Mouse (Mus musculus) common myeloid progenitor, adult 5-6 weeks (primary cell): Measurements from ENCODE around the gene Asic1. TPM values are rescaled to one million over a fixed set of nuclear protein-coding genes. Genes with fewer than 3 reads are reported as not detected.
"Not testable (repeated sequence)": the region's sequence is repeated elsewhere in the genome, so short reads cannot be mapped to it uniquely, and the experiment has no call there.

ENCODE experiments used
- ATAC-seq: replicated peaks from 2 replicates; pipeline ENCODE4 v1.8.0; 2016; ENCODE audit warnings: low read depth, mild to moderate bottlenecking, moderate TSS enrichment, inconsistent platforms; ENCODE audit not compliant: poor library complexity, severe bottlenecking
- total RNA-seq: library from RNA; stranded (forward); fragments of 200-1000, 187-1606 nt; gene quantifications from 2 replicates; pipeline ENCODE4 v1.2.3, GENCODE M21; 2017

Gene Asic1
- total RNA-seq, 1 experiment from 2014 or later: not detected

DNA sequence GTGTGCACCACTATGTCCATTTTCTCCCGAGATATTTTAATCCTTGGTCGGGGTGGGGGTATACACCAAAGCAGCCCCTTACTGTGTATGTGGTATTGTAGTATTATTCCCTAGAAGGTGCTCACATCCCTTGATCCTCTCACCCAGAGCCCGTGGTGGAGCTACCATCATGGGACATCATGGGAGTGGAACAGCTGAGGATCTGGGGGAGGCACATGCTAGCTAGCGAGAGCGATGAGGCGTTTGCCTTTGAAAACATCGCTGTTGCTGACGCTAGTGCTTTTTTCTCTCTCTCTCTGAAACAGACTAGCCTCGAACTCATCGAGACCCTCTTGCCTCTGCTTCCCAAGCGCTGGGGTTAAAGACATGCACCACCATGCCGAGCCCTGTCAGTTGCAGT lies 46.6 kb downstream of the Asic1 start:
- ATAC-seq: no peak

DNA sequence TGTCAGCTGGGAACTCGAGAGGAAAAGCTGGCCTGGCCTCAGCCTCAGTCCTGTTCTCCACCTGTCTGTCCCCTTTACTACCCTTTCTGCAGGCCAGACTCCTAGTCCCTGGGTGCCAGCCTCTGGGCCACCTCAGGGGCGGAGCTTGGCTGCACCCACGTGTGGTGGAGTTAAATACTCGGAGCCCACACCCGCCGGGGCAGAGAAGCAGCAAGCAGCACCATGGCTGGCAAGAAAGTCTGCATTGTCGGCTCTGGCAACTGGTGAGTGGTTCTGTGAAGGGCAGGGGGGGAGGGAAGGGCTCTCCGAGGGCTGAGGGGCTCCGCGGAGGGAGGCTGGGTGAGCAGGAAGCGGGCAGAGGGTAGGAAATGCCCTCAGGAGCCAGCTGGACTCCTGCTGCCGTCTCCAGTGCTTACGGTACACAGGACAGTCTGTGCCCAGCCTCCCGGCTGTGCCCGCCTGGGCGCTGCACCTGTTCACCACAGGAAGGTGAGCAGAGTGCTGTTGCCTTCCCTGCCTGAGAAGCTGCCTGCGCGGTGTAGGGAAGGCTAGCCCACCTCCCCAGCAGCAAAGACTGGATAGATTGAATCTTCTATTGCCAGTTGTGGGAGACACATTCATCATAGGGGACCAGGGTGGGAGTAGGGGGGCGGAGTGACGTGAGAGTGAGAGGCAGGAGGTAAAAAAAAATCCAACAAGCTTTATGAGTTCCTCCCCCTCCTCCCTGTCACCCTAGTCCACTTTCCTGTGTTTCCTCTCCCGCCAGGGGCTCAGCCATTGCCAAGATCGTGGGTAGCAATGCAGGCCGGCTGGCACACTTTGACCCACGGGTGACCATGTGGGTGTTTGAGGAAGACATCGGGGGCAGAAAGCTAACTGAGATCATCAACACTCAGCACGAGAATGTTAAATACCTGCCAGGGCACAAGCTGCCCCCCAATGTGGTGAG lies 47.5 kb downstream of the Asic1 start, which contains the start of gene Gpd1:
Gpd1 (plus strand) TSS at position 130 of the 949 bp plus-strand sequence.
- ATAC-seq: peak; percentile 27

- ATAC-seq: no peak
These were observed 48.4 kb downstream of the Asic1 start for GRCm38 (mm10) chr15:99718461-99719021.

- no peak for ATAC-seq
These were observed 49.7 kb downstream of the Asic1 start for GRCm38 (mm10) chr15:99719865-99720264.

- ATAC-seq: no peak
These were observed 52.0 kb downstream of the Asic1 start for GRCm38 (mm10) chr15:99721921-99722743.

- no peak for ATAC-seq
These were observed 52.9 kb downstream of the Asic1 start for GRCm38 (mm10) chr15:99723120-99723514.

GRCm38 (mm10) chr15:99723515-99724291 lies 53.5 kb downstream of the Asic1 start:
- no peak for ATAC-seq

DNA sequence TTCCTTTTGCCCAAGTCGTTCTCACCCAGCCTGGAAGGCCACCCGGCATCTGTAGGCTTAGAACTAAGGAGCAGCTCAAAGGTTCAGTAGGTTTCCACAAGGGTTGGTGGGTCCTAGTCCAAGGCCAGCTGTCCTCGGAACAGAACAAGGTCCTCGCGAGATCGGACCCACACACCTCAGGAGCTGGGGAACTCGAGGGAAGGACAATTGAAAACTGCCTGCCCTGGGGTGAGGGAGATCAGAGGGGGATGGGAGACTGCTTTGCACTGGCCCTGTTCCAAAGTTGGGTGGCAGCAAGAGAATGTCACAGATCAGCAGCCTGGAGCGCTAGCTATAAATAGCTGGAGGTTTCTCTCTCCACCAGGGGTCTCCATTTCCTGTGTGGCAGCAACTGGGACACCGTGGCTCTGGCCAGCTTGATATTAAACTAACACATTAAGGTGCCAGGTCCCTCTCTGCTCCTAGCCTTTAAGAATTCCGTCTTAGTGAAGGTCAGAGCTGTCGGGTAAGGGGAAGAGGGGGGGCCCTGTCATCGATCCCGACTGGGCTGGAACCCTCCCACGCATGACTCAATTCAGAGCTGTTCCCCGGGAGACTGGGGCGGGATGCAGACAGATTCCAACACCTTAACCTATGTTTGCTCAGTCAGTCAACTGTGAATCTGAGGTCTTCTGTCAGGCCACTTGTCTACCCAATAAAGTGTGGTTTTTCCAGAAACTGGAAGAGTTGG lies 54.3 kb downstream of the Asic1 start:
- ATAC-seq: 0 out of 2 replicates have a peak, but pooled peaks have one; percentile 12

DNA sequence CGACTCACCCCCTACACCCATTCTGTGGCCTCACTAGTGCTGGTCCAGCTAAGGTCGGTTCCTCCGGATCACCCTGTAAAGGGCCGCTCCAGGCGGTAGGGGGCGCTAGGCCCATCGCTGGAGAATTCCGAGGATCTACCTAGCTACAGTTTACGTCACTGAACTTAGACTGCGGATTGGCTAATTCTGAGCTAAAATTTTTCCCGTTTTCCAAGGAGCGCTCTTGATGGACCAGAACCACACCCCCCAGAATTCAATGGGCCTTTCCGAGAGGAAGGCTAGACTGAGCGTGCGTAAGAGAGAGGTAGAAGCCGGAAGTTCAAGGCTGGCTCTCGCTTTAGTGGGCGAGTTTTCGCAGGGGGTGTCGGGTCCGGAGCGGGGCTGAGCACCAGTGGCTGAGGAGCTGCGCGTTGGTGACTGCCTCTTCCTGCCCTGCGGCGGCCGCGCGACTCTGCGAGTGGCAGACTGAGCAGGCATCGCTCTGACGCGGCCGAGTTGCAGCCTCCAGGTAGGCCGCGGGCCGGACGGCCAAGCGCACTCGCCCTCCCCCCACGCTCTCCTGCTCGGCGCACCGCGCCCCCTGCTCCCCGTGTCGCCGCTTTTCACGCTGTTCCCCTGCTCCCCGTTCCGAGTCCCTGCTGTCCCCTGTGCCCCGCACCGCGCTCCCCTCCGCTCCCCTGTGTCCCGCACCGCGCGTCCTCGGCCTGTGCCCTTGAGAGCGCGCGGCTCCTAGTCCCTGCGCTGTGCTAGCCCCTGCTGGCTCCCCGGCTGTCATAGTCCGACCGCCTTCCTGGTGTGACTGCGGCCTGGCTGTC lies 55.4 kb downstream of the Asic1 start, which contains the start of gene Cox14:
Cox14 (plus strand) TSS at position 278 of the 815 bp plus-strand sequence.
- ATAC-seq: peak; percentile 87

GRCm38 (mm10) chr15:99726549-99726948 lies 56.4 kb downstream of the Asic1 start:
- ATAC-seq: no peak

GRCm38 (mm10) chr15:99727039-99727438 lies 56.9 kb downstream of the Asic1 start:
- ATAC-seq: not testable (repeated sequence)

GRCm38 (mm10) chr15:99727525-99727924 lies 57.4 kb downstream of the Asic1 start:
- no peak for ATAC-seq

DNA sequence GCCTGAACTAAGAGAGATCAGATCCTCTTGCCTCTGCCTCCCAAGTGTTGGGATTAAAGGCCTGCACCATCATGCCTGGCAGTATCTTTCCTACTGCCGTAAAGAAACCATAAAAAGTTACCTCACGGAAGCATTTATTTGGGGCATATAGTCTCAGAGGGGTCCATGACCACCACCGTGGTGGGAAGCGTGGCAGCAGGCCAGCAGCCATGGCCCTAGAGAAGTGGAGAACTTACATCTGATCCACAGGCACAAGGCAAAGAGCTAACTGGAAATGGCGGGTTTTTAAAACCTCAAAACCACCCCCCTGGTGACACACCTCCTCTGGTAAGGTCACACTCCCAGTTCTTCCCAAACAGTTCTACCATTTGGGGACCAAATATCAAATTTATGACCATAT lies 58.0 kb downstream of the Asic1 start:
- ATAC-seq: no peak

DNA sequence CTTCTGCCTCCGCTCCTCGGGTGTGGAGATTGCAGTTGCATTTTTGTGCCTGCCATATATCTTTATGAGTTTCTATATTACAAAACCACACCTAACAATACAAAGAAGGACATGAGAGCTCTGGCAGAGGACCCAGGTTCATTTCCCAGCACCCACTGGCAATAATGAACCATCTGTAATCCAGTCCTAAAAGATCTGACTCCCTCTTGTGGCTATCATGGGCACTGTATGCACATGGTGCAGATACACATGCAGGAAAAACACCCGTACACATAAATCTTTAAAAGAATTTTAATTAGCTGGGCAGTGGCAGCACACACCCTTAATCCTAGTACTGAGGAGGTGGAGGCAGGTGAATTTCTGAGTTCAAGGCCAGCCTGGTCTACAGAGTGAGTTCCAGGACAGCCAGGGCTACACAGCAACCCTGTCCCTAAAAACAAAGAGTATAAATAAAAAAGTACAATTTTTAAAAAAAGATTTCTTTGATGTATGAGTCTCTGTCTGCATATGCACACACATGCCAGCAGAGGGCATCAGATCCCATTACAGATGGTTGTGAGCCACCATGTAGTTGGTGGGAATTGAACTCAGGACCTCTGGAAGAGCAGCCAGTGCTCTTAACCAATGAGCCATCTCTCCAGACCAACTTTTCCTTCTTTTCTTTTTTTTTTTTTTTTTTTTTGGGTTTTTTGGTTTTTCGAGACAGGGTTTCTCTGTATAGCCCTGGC lies 59.1 kb downstream of the Asic1 start:
- no peak for ATAC-seq

DNA sequence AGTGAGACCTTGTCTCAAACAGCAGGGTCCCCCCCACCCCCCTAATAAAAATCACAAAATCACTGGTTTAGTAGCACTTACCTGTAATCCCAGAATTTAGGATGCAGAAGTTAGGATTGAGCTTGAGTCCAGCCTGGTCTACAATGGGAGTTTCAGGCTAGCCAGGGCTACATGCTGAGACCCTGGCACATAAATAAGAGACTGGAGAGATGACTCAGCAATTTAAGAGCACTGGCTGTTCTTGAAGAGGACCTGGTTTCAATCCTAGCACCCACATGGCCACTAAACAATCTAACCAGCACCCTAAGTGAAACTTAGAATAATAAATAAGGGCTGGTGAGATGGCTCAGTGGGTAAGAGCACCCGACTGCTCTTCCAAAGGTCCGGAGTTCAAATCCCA lies 61.0 kb downstream of the Asic1 start:
- ATAC-seq: no peak

DNA sequence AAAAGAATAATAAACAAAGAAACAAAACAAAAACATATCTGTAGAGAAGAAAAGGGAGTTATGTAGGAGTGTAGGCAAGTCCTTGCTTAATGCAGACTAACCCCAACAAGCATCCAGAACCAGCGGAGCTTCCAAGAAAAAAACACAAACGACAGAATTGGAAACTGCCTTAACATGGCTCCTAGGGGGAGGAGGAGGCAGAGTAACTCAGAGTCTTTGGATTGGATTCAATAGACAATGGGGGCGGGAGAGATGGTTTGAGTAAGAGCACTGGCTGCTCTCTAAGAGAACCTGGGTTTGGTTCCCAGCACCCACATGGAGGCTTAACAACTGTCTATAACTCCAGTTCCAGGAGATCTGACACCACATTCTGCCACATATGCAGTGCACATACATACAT lies 61.5 kb downstream of the Asic1 start:
- ATAC-seq: no peak

DNA sequence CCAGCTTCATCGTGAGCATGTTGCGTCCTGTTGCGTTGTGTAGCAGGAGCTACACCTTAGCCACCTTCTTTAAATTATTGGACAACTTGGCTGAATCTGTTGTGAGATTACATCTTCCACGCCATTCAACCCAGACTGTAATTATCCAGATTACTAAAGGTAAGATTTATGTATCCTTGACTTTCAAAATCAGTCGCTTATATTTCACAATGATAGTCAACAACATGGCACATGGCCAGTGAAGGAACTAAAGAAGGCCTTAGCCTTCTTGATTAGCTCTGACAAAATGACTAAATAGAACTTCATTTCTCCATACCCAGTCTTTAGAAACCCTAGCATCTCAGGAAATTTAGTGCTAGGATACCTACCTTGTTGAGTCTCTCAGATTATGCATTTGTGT lies 63.0 kb downstream of the Asic1 start:
- ATAC-seq: no peak

- ATAC-seq: no peak
These were observed 65.5 kb downstream of the Asic1 start for GRCm38 (mm10) chr15:99735631-99736030.
